Mouse (Mus musculus): Measurements from ENCODE around the gene Tbc1d10a. TPM values are rescaled to one million over a fixed set of nuclear protein-coding genes. Genes with fewer than 3 reads are reported as not detected.
A peak's percentile ranks its signal among the peaks of the same experiment; 100 is the strongest.

Gene Tbc1d10a
- polyA plus RNA-seq, 1 experiment from 2014 or later = 61.9 TPM

- peaks cover 55% of the 10 kb centered on the region for H3K36me3 ChIP-seq
- H3K27me3 ChIP-seq = no peaks in the 10 kb centered on the region
- no peak overlapping the region for H3K4me3 ChIP-seq
- no peak overlapping the region for H3K9ac ChIP-seq
- no peak overlapping the region for H3K4me2 ChIP-seq
- no peaks in the 10 kb centered on the region for H3K9me3 ChIP-seq
- H3K27ac ChIP-seq = no peak overlapping the region
- peaks cover 11% of the 10 kb centered on the region for H3K4me1 ChIP-seq
- ATAC-seq (ENCODE audit: insufficient number of reproducible peaks, low FRiP score, low TSS enrichment, low read depth) = no peak
- WGBS = 86% methylated on average over 7 of the region's 7 CpGs
Observed at GRCm38 (mm10) chr11:4205951-4206350, 19.4 kb downstream of the Tbc1d10a start.

- 68% methylated on average over 6 of the region's 6 CpGs for WGBS
- peaks cover 61% of the 10 kb centered on the region for H3K36me3 ChIP-seq
- no peak overlapping the region for H3K4me3 ChIP-seq
- no peak overlapping the region for H3K27ac ChIP-seq
- no peak for ATAC-seq (ENCODE audit: insufficient number of reproducible peaks, low FRiP score, low TSS enrichment, low read depth)
- H3K9me3 ChIP-seq = no peaks in the 10 kb centered on the region
- H3K27me3 ChIP-seq = no peaks in the 10 kb centered on the region
- peaks cover 11% of the 10 kb centered on the region for H3K4me1 ChIP-seq
- H3K9ac ChIP-seq = no peak overlapping the region
- H3K4me2 ChIP-seq = no peak overlapping the region
Observed at GRCm38 (mm10) chr11:4206563-4206962, 20.0 kb downstream of the Tbc1d10a start.

GRCm38 (mm10) chr11:4207655-4208054 lies 21.1 kb downstream of the Tbc1d10a start:
- no peak for ATAC-seq (ENCODE audit: insufficient number of reproducible peaks, low FRiP score, low TSS enrichment, low read depth)
- WGBS = 93% methylated on average over 9 of the region's 9 CpGs

GRCm38 (mm10) chr11:4209556-4209955 lies 23.0 kb downstream of the Tbc1d10a start:
- Histone ChIP-seq H3K9ac (no peak overlapping the region), H3K9me3 (no peaks in the 10 kb centered on the region), H3K36me3 (peaks cover 91% of the 10 kb centered on the region), H3K4me2 (no peak overlapping the region), H3K4me3 (no peak overlapping the region), H3K27me3 (no peaks in the 10 kb centered on the region), H3K4me1 (peaks cover 6% of the 10 kb centered on the region), H3K27ac (no peak overlapping the region)
- no peak for ATAC-seq (ENCODE audit: insufficient number of reproducible peaks, low FRiP score, low TSS enrichment, low read depth)
- WGBS = 79% methylated on average over 5 of the region's 5 CpGs

More at GRCm38 (mm10) chr11:4207655-4208054, 21.1 kb downstream of the Tbc1d10a start:
- H3K36me3 ChIP-seq = peaks cover 72% of the 10 kb centered on the region
- no peak overlapping the region for H3K4me3 ChIP-seq
- peaks cover 11% of the 10 kb centered on the region for H3K4me1 ChIP-seq
- H3K9me3 ChIP-seq = no peaks in the 10 kb centered on the region
- H3K4me2 ChIP-seq = no peak overlapping the region
- H3K9ac ChIP-seq = no peak overlapping the region
- no peak overlapping the region for H3K27ac ChIP-seq
- H3K27me3 ChIP-seq = no peaks in the 10 kb centered on the region

GRCm38 (mm10) chr11:4210786-4211185 lies 24.2 kb downstream of the Tbc1d10a start:
- H3K4me1 ChIP-seq = peaks cover 2% of the 10 kb centered on the region; the same call in 1 of the 2 replicates
- no peak overlapping the region for H3K27ac ChIP-seq
- no peaks in the 10 kb centered on the region for H3K9me3 ChIP-seq
- peaks cover 98% of the 10 kb centered on the region for H3K36me3 ChIP-seq
- H3K4me2 ChIP-seq = no peak overlapping the region
- H3K9ac ChIP-seq = no peak overlapping the region
- 60% methylated on average over 1 of the region's 1 CpGs for WGBS
- no peak for ATAC-seq (ENCODE audit: insufficient number of reproducible peaks, low FRiP score, low TSS enrichment, low read depth)
- H3K27me3 ChIP-seq = no peaks in the 10 kb centered on the region
- H3K4me3 ChIP-seq = no peak overlapping the region

GRCm38 (mm10) chr11:4213107-4213506 lies 26.5 kb downstream of the Tbc1d10a start:
- H3K36me3 ChIP-seq = peaks cover 80% of the 10 kb centered on the region

GRCm38 (mm10) chr11:4214572-4214971 lies 28.0 kb downstream of the Tbc1d10a start:
- H3K9me3 ChIP-seq = no peaks in the 10 kb centered on the region
- no peak overlapping the region for H3K27ac ChIP-seq
- peaks cover 66% of the 10 kb centered on the region for H3K36me3 ChIP-seq
- no peak overlapping the region for H3K9ac ChIP-seq
- WGBS = 93% methylated on average over 14 of the region's 14 CpGs
- no peaks in the 10 kb centered on the region for H3K27me3 ChIP-seq
- H3K4me2 ChIP-seq = no peak overlapping the region
- peaks cover 27% of the 10 kb centered on the region for H3K4me1 ChIP-seq
- ATAC-seq (ENCODE audit: insufficient number of reproducible peaks, low FRiP score, low TSS enrichment, low read depth) = no peak
- no peak overlapping the region for H3K4me3 ChIP-seq

More at GRCm38 (mm10) chr11:4213107-4213506, 26.5 kb downstream of the Tbc1d10a start:
- Histone ChIP-seq H3K27me3 (no peaks in the 10 kb centered on the region), H3K27ac (no peak overlapping the region), H3K9ac (no peak overlapping the region), H3K9me3 (no peaks in the 10 kb centered on the region), H3K4me3 (no peak overlapping the region), H3K4me1 (peaks cover 13% of the 10 kb centered on the region), H3K4me2 (no peak overlapping the region)
- ATAC-seq (ENCODE audit: insufficient number of reproducible peaks, low FRiP score, low TSS enrichment, low read depth) = no peak
- WGBS = 91% methylated on average over 10 of the region's 10 CpGs

- WGBS = 76% methylated on average over 10 of the region's 10 CpGs
- Histone ChIP-seq H3K27me3 (no peaks in the 10 kb centered on the region), H3K36me3 (peaks cover 61% of the 10 kb centered on the region), H3K9me3 (no peaks in the 10 kb centered on the region), H3K27ac (peak overlapping the region; percentile 81; the same call in 1 of the 2 replicates), H3K4me3 (no peak overlapping the region), H3K4me2 (no peak overlapping the region), H3K9ac (no peak overlapping the region), H3K4me1 (peaks cover 27% of the 10 kb centered on the region)
- ATAC-seq (ENCODE audit: insufficient number of reproducible peaks, low FRiP score, low TSS enrichment, low read depth) = no peak
Observed at GRCm38 (mm10) chr11:4215061-4215460, 28.5 kb downstream of the Tbc1d10a start.

GRCm38 (mm10) chr11:4216248-4217000 lies 29.8 kb downstream of the Tbc1d10a start:
- no peaks in the 10 kb centered on the region for H3K9me3 ChIP-seq
- peak overlapping the region; percentile 81 for H3K27ac ChIP-seq
- no peak overlapping the region for H3K4me3 ChIP-seq
- no peak overlapping the region for H3K4me2 ChIP-seq
- no peak for ATAC-seq (ENCODE audit: insufficient number of reproducible peaks, low FRiP score, low TSS enrichment, low read depth)
- H3K4me1 ChIP-seq = peaks cover 30% of the 10 kb centered on the region
- H3K36me3 ChIP-seq = peaks cover 48% of the 10 kb centered on the region
- WGBS = 64% methylated on average over 9 of the region's 9 CpGs
- H3K27me3 ChIP-seq = no peaks in the 10 kb centered on the region
- H3K9ac ChIP-seq = no peak overlapping the region

- 2% methylated on average over 55 of the region's 56 CpGs for WGBS
- peak; percentile 78 for ATAC-seq (ENCODE audit: insufficient number of reproducible peaks, low FRiP score, low TSS enrichment, low read depth)
- peak within 1 kb of the TSS; percentile 81 for H3K27ac ChIP-seq
Observed at GRCm38 (mm10) chr11:4217914-4218629, 31.5 kb downstream of the Tbc1d10a start, which contains the start of gene Castor1. Castor1 (plus strand) TSS chr11:4218225.

GRCm38 (mm10) chr11:4218637-4219036 lies 32.0 kb downstream of the Tbc1d10a start:
- 8% methylated on average over 6 of the region's 6 CpGs for WGBS
- Histone ChIP-seq H3K4me2 (peak overlapping the region; percentile 96), H3K9ac (peak overlapping the region; percentile 58), H3K9me3 (no peaks in the 10 kb centered on the region), H3K27ac (peak overlapping the region; percentile 81), H3K4me3 (peak overlapping the region; percentile 55), H3K27me3 (no peaks in the 10 kb centered on the region), H3K4me1 (peaks cover 32% of the 10 kb centered on the region), H3K36me3 (peaks cover 26% of the 10 kb centered on the region)
- ATAC-seq (ENCODE audit: insufficient number of reproducible peaks, low FRiP score, low TSS enrichment, low read depth) = no peak

More at GRCm38 (mm10) chr11:4217914-4218629, 31.5 kb downstream of the Tbc1d10a start, which contains the start of gene Castor1:
- H3K4me1 ChIP-seq = peaks cover 30% of the 10 kb centered on the region
- H3K36me3 ChIP-seq = peaks cover 31% of the 10 kb centered on the region
- H3K27me3 ChIP-seq = no peaks in the 10 kb centered on the region
- peak within 1 kb of the TSS; percentile 58 for H3K9ac ChIP-seq
- H3K9me3 ChIP-seq = no peaks in the 10 kb centered on the region
- H3K4me3 ChIP-seq = peak within 1 kb of the TSS; percentile 55
- H3K4me2 ChIP-seq = peak within 1 kb of the TSS; percentile 96

- peaks cover 19% of the 10 kb centered on the region for H3K36me3 ChIP-seq
- peaks cover 34% of the 10 kb centered on the region for H3K4me1 ChIP-seq
- H3K4me3 ChIP-seq = peak overlapping the region; percentile 55
- no peak for ATAC-seq (ENCODE audit: insufficient number of reproducible peaks, low FRiP score, low TSS enrichment, low read depth)
- peak overlapping the region; percentile 81 for H3K27ac ChIP-seq
- 7% methylated on average over 2 of the region's 2 CpGs for WGBS
- H3K9ac ChIP-seq = no peak overlapping the region
- no peaks in the 10 kb centered on the region for H3K27me3 ChIP-seq
- H3K4me2 ChIP-seq = peak overlapping the region; percentile 96; the same call in 1 of the 2 replicates
- no peaks in the 10 kb centered on the region for H3K9me3 ChIP-seq
Observed at GRCm38 (mm10) chr11:4219317-4219751, 32.7 kb downstream of the Tbc1d10a start.

All from limb, embryonic 15.5 days (tissue).